Mouse (Mus musculus) cerebellum, postnatal 10 days (tissue): ENCODE measurements around the gene Thap8.

Experiments
- DNase-seq, 2 experiments: peaks; one replicate each; pipeline ENCODE4 v3.0.0; 2021; ENCODE audit warnings: mixed read lengths in 2 of 2

Gene Thap8

DNA sequence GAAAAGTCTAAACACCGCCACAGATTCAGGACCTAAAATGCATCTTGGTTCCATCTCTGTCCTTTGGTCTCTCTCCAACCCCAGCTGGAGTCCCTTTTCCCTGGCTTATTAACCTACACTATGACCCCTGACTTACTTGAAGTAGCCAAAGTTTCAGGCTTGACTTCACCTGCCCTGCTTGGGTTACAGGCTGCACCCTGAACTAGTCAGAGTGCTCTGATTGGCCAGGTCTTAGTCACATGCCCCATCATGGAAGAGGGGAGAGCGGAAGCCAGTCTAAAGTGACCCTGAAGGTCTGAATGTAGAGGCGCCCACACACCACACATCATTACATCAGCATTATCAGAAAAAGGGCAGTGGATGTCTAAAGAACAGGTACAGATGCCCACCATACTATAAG is 38.2 kb downstream of the Thap8 start:
- no peak for DNase-seq

DNA sequence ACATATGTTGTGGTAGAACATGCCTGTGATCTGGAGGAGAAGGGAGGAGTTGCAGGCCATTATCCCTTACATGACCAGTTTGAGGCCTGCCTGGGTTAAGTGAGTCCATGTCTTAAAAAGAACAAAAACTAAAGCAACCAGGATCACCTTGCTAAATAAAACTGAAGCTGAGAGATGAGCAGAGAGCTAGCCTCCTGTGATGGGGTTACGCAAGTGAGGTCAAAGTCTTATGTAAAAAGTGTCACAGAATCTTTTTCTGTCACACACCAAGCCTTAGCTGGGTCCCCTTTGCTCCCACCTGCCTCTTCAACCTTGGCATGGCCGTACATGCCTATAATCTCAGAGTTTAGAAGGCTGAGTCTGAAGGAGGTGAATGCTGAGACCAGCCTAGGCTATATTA is 41.1 kb downstream of the Thap8 start:
- no peak for DNase-seq

DNA sequence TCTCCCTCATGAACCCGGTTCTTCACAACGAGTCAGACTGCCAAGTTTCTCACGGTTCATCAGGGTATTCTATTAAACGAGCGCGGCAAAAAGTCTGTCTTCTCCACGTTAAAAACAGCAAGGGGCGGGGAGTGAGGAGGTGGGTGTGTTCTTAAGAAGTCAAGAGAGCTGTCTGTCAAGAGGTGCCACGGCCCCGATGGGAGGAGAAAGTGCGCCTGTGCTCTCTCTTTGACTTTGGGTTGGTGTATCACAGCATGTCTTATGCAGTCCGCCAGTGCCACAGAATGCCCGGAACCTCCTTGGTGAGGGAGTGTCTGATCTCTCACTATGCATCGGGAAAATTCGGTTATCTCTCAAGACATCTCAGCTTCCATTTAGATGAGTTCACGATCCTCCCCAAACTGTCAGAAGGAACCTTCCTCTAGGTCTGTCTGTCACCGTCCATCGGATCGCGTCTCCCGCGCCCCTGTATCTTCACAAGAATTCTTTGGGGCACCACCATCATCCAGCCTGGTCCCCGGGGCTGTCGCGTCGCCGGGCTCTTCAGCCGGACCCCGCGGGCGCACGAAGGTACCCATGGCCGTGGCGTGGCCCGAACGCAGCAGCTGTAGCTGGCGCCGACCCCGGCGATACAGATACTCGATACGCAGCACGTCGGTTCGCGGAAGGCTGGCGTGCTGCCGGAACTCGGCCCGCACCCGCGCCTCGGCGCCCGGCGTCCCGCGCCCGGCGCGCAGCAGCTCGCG is 41.8 kb downstream of the Thap8 start, which contains the start of gene E130208F15Rik:
Gene E130208F15Rik, plus strand, starts transcription at position 202 of the 746 bp plus-strand sequence.
- peak; percentile 75 to 77 for DNase-seq

DNA sequence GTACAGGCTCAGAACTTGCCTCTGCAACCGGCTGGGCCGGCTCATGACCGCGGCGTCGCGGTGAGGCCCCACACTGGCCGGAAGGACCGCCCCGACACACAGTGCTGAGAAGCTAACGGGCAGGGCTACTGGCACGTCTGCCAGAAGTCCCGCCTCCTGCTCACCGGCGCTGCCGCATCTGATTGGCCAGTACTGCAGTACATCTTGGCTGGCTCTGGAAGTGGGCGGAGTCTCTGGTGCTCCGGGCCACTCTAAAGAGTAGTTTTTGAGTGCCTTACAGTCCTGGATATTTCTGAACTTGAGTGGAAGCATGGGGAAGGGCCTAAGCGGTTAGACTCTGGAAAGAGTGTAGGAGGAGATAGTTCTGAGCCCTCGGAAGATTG is 42.4 kb downstream of the Thap8 start:
- peak; percentile 99 for DNase-seq

DNA sequence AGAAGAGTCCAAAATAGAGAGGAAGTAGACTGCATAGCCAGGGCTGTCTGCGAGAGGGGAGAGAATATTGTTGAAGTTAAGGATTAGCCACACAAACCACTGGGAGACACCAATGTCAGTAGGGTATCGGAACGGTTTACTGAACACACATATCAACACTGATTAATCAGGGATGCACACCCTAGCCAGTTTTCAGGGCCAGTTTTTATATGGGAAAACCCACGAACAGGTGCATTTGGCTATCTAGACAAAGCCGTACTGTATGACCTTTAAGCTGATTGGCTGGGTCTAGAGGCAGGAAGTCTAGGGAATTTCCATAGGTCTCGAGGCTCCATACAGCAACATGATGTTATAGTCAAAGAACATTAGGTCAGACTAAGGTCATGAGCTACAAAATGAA is 43.0 kb downstream of the Thap8 start:
- no peak for DNase-seq

DNA sequence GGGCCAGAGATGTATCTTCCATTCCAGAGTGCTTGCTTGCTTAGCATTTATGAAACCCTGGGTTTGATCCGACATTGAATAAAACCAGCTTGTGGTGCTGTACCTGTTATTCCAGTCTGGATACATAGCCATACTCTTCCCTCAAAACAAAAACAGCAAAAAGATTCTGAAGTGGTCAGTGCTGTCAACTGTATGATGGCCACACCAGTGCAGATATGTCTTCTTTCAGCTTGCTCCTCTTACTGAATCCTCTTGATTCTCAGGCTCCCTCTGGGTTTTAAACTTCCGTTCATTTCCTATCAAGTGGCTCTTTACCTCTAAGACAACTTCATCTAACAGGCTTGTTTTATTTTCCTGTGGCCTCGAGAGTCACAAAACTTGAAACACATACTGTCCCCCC is 43.9 kb downstream of the Thap8 start, which contains the start of gene Sdhaf1:
Gene Sdhaf1, minus strand, starts transcription at position 101 of the 400 bp plus-strand sequence.
- DNase-seq = no peak

DNA sequence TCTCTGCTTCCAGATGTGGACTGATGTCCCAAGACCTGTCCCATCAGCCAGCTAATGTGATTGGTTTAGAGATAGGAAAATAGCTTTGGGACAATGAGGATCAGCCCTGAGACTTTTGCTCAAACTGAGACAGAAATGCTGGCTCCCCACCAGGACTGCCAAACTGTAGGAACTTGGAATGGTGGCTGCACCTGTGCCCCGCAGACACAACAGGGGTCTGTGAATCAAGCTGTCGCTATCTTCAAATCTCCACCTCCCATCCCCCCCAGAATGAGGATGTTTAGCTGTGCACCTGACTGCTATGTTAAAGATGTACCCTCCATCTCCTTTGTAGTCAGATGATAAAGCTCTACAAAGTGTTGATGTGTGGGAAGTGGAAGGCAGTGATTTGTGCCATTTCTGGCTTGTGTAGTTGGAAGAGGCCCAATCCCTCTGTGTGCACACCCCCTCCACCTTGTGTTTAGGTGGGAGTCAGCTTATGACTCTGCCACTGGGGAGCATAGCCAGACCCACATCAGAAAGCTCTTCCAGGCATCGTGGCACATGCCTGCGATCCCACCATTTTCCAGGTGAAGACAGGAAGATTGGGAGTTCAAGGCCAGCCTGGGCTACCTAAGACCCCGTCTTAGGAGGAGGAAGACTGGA is 44.5 kb downstream of the Thap8 start:
- DNase-seq = no peak

DNA sequence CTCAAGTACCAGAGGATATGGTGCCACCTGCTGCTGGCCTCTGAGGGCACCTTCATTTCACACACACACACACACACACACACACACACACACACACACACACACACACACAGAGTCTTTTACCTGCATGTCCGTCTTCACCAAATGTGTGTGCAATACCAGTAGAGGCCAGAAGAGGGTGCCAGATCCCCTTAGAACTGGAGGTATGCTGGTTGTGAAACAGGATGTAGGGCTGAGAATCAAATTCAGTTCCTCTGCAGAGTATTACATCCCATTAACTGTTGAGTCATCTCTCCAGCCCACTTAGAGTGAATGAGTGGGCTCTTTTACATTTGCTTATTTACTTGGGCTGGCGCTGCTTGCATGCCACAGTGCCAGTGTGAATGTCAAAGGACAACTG is 45.5 kb downstream of the Thap8 start:
- peak; percentile 68 to 79 for DNase-seq

DNA sequence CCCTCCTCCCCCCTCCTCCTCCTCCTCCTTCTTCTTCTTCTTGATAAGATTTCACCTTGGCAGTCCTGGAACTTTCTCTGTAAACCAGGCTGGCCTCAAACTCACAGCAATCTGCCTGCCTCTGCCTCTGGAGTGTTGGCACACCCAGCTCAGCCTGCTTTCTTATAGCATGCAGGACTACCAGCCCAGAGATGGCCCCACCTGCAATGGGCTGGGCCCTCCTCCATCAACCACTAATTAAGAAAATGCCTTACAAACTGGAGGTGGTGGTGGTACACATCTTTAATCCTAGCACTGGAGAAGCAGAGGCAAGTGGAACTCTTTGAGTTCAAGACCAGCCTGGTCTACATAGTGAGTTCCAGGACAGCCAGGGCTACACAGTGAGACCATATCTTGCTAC is 46.5 kb downstream of the Thap8 start:
- DNase-seq = no peak

DNA sequence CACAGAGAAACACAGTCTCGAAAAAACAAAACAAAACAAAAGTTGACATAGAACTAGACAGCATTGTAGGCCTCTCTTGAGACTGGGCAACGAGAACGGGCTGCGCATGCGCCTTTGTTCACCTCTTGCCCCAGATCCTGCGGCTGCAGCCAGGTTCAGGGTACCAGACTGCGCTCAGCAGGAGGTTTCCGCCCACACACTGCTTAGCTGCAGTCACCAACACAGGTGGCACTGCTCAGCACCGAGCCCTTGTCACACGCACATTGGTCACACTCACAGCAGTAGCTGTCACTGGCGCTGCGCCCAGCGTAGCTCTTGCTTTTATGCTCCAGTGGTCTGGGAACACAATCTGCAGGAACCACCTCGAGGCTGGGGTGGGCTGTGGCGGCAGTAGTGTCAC is 47.2 kb downstream of the Thap8 start:
- DNase-seq = peak; percentile 90 to 94

DNA sequence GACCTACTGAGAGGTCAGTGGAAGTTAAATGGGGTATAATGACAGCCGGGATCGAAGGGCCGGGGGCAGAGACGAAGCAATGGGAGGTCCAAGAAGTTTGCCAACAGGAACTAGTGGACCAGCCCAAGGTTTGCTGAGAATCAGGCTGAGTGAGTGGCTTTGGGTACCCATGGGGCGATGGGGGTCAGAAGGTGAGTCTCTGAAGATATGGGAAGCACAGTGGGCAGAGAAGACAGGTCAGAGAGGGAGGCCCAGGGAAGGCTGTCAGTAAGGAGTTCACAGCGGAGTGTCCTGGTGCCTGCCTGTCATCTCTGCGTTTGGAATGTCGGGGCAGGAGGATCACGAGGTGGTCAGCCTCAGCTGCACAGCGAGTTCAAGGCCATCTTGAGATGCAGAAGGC is 48.5 kb downstream of the Thap8 start:
- DNase-seq = no peak

DNA sequence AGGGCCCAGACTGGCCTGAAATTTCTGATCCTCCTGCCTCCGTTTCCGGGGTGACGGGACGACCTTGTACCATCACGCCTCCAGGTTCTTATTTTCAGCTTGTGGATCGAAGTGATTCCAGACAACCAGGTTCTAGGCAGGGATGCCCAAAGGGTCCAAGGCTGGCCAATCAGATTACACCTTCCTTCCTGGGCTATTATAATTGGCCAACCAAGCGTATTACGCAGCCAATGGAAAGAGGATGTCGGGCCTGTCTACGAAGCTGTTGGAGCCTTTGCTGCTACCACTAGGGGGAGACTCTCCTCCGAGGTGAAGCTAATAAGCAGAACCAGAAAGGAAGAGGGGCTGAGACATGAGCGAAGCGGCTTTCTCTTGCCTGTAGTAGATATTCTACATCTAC is 52.0 kb downstream of the Thap8 start:
- DNase-seq = peak; percentile 97 to 98

DNA sequence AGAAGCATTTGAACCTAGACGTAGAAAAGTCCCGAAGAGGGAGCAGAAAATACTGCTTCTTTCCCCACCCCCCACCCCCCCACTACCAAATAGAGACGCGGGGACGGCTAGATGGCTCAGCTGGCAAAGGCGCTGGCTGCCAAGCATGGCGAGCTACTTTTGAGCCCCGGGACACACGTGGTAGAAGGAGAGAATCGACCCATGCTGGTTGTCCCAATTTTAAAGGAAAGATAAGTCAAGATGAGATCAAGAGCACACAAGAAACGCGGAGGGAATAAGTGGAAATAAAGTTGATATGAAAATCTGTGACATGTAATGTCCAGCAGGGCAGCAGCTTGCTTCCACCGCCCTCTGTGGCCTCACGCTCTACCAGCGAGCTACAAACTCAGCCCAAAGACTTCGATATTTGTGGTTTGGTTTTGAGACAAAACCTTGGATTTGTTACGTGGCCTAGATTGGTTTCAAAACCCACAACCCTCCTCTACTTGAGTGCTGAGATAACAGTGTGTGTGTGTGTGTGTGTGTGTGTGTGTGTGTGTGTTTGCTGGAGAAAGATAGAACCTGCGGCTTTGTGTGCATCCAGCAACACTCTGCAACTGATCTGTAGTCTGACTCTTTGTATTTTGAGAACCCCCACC is 52.8 kb downstream of the Thap8 start:
- peak; percentile 53 to 59 for DNase-seq

DNA sequence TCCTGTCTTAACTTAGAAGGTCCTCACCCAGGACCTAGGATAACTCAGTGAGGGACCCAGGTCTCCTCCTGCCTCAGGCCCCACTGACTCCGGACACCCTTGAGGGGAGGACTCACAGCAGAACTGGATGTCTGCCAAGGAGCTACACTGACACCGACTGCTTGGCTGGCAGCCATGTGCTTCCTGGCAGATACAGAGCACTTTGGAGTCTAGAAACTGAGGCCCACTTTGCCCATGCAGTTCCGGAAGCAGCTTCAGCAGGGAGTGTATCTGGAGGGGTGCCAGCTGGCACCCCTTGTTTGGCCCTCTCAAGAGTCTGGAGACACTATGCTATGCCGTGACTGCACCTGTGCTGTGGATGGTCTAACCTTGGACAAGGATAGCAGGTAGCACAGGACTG is 53.5 kb downstream of the Thap8 start:
- peak; percentile 93 to 96 for DNase-seq

DNA sequence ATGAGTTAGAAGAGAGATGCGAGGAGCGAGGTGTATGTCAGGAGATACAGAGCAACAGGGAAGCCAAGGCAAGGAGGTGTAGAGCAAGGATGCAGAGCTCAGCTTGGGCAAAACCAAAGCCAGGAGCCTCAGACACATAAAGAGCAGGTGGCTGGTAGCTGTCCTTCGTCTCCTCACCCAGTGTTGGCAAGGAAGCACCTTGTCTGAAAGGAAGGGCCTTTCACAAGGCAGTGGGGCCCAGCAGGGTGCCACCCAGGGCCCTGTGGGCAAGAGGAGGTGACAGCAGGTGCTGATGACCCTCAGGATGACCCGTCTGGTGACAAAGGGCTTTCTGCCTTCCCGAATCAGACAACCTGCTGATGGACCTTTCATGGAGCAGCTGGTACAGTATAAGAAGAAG is 54.7 kb downstream of the Thap8 start:
- DNase-seq = peak; percentile 73 to 78

DNA sequence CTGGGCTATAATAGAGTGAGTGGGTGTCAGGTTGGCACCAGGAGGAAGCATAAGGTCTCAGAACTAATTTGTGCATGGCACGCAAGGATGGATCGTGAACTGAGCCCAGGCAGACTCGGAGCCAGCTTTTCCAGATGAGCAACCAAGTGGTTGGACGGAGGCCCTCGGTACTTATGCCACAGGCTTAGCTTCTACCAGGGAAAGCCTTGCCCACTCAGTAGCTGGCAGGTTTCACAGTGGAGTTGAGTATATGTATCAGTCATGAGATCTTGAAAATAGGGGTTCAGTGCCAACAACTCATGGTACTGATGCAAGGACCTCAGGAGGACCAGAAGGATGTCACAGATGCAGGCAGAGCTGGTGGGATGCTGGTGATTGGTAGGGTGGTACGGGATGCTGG is 55.8 kb downstream of the Thap8 start:
- DNase-seq = peak; percentile 86 to 91

DNA sequence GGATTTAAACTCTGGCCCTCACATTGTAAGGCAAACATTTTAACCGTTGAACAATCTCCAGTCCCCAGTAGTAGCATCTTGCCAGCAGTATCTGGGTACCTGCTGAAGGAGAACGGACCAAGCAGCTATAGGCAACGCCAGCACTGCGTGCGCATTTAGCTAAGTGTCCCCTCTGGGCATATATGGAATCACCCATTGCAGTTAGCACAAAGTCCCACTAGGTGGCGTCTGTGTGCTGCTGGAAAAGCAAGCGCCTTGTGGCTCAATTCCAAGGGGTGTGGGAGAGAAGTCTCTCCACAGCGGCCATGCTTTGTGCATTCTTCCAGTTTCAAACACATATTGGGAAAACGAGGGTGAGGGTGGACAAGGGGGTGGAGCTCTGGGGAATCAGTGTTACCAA is 56.5 kb downstream of the Thap8 start:
- peak; percentile 97 to 99 for DNase-seq

DNA sequence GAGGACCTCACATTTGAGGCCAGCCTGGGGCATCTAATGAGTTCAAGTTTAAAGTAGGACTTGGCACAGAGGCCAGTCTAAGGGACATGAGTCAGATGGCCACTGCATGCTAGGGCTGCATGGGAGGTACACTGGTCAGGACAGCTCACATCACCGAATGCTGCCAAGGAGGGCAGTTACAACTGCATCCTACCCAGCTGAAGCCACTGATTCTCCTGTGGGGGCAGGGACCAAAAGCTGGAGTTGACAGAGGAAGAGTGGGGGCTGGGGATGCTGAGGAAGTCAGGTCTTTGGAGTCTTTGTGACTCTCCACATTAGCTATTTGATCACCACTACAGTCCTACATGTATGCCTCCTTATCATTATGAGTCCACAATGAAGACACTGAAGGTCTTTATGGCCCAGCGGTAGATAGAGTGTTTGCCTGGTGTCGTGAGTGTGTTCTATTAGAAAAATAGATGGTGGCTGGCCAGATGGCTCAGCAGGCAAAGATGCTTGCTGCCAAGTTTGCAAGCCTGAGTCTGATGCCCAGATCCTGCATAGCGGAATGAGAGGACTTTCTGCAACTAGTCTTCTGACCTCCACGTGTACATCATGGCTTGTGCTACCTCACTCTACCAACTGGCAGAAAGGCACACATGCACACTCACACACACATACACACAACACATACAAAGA is 59.7 kb downstream of the Thap8 start:
- DNase-seq = peak; percentile 92 to 93
